Mouse (Mus musculus) c-Kit-positive CD71-positive TER-119-positive erythroid progenitor cells, embryonic 14.5 days (primary cell): Measurements from ENCODE around the gene Mroh2a.
"Not testable (repeated sequence)": the region's sequence is repeated elsewhere in the genome, so short reads cannot be mapped to it uniquely, and the experiment has no call there.

Experiments used
- DNase-seq: peaks from one replicate; pipeline ENCODE4 v3.0.0-alpha.2; 2013; ENCODE audit warnings: low spot score

Mroh2a gene

GRCm38 (mm10) chr1:88218591-88218990, 8.2 kb upstream of the Mroh2a start:
- DNase-seq = no peak

GRCm38 (mm10) chr1:88219054-88219453, 7.7 kb upstream of the Mroh2a start:
- no peak for DNase-seq

- DNase-seq = no peak
Measured at GRCm38 (mm10) chr1:88220336-88220735, 6.5 kb upstream of the Mroh2a start.

GRCm38 (mm10) chr1:88222216-88222615, 4.6 kb upstream of the Mroh2a start:
- DNase-seq = no peak

GRCm38 (mm10) chr1:88223011-88223515, 3.7 kb upstream of the Mroh2a start:
- DNase-seq = not testable (repeated sequence)

- no peak for DNase-seq
Measured at GRCm38 (mm10) chr1:88223591-88223990, 3.2 kb upstream of the Mroh2a start.

- no peak for DNase-seq
Measured at GRCm38 (mm10) chr1:88224029-88224776, 2.6 kb upstream of the Mroh2a start.

- DNase-seq = not testable (repeated sequence)
Measured at GRCm38 (mm10) chr1:88225301-88225700, 1.5 kb upstream of the Mroh2a start.

- DNase-seq = no peak
Measured at GRCm38 (mm10) chr1:88225741-88226140, 1.0 kb upstream of the Mroh2a start.

GRCm38 (mm10) chr1:88227482-88227881, 696 bp downstream of the Mroh2a start:
- DNase-seq = no peak

GRCm38 (mm10) chr1:88228121-88228520, 1.3 kb downstream of the Mroh2a start:
- no peak for DNase-seq

- DNase-seq = no peak
Measured at GRCm38 (mm10) chr1:88229566-88229965, 2.8 kb downstream of the Mroh2a start.

GRCm38 (mm10) chr1:88229986-88230385, 3.2 kb downstream of the Mroh2a start:
- DNase-seq = no peak

GRCm38 (mm10) chr1:88230421-88230820, 3.6 kb downstream of the Mroh2a start:
- DNase-seq = no peak

GRCm38 (mm10) chr1:88230981-88231802, 4.4 kb downstream of the Mroh2a start:
- DNase-seq = no peak

GRCm38 (mm10) chr1:88231803-88232499, 5.2 kb downstream of the Mroh2a start:
- DNase-seq = no peak

GRCm38 (mm10) chr1:88232664-88233380, 6.0 kb downstream of the Mroh2a start:
- no peak for DNase-seq

- no peak for DNase-seq
Measured at GRCm38 (mm10) chr1:88233421-88234247, 6.8 kb downstream of the Mroh2a start.

- no peak for DNase-seq
Measured at GRCm38 (mm10) chr1:88234248-88234610, 7.4 kb downstream of the Mroh2a start.

GRCm38 (mm10) chr1:88234646-88235045, 7.9 kb downstream of the Mroh2a start:
- no peak for DNase-seq
